13 mouse cellular contexts compared by ENCODE assay signal in the genomic region with DNA sequence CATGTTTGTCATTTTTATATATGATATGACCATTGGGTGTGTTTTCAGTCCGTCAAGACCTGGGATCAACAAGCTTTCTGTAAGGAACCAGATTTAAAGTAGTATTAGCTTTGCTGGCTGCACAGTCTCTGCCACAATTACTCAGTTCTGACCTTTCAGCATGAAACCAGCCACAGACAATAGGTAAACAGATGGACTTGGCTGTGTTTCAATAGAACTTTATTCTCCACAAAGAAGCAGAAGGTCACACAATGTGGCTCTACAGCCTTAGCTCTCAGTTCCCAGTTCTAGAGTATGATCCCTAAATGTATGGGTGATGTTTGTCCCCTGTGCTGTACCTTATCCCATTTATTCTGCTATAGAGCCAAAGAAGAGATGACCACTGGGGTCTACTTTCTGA.
"Had no signal": no experiment of that assay in that cellular context is flagged by ENCODE, and none has a peak within 500 bp of the region (broad histone marks: within the 10 kb centered on the region; RNA-seq: fewer than 3 reads in every experiment).

No protein-coding gene starts in this region.

- H3K4me3 ChIP-seq: limb, embryonic 15.5 days; midbrain, embryonic 10.5 days; myocyte; neural tube, embryonic 15.5 days had no signal

- H3K36me3 ChIP-seq: limb, embryonic 15.5 days; midbrain, embryonic 10.5 days; neural tube, embryonic 15.5 days had no signal

- H3K4me1 ChIP-seq: limb, embryonic 15.5 days; midbrain, embryonic 10.5 days; neural tube, embryonic 15.5 days had no signal

- DNase-seq: kidney, adult 8-10 months; kidney, postnatal 25 days; lung, adult 18-20 months; lung, postnatal 10 days; lung, postnatal 4 days; midbrain, embryonic 14.5 days; right cerebral cortex, adult 18-20 months; right cerebral cortex, postnatal 25 days; thymus, postnatal 36 days had no signal

- H3K9me3 ChIP-seq: limb, embryonic 15.5 days; midbrain, embryonic 10.5 days; neural tube, embryonic 15.5 days had no signal

- H3K27me3 ChIP-seq: limb, embryonic 15.5 days; neural tube, embryonic 15.5 days had no signal

- H3K4me2 ChIP-seq: limb, embryonic 15.5 days; neural tube, embryonic 15.5 days had no signal

- H3K9ac ChIP-seq: limb, embryonic 15.5 days; neural tube, embryonic 15.5 days had no signal

- H3K27ac ChIP-seq: limb, embryonic 15.5 days; midbrain, embryonic 10.5 days; neural tube, embryonic 15.5 days had no signal
